In genomic region chr6:141399411-141399810, GRCm38 (mm10) we compare ENCODE assay signal across 12 mouse cellular contexts.
DNase-seq lines count a peak whose midpoint lies in the region; ATAC-seq and TF ChIP-seq lines count a peak whose summit lies in the region.
"Had no signal": no experiment of that assay in that cellular context is flagged by ENCODE, and none has a peak within 500 bp of the region (broad histone marks: within the 10 kb centered on the region; RNA-seq: fewer than 3 reads in every experiment).

No protein-coding gene starts in this region.

- peaks cover 6% of the 10 kb centered on the region; the same call in 1 of the 2 replicates for H3K4me1 ChIP-seq in forebrain, postnatal 0 days (ENCODE audit: insufficient read depth)
- peaks cover 7% of the 10 kb centered on the region for H3K4me1 ChIP-seq in forebrain, embryonic 15.5 days
- H3K4me1 ChIP-seq in lung, embryonic 14.5 days (ENCODE audit: insufficient read depth), result peaks cover under 1% of the 10 kb centered on the region; the same call in 1 of the 2 replicates
- H3K4me1 ChIP-seq in heart, embryonic 14.5 days (ENCODE audit: control insufficient read depth in 2 of 2, insufficient read depth in 2 of 2, low read length in 2 of 2), result peaks cover 2 to 17% of the 10 kb centered on the region in 2 experiments; a peak in 3 of 4 replicates
- H3K4me1 ChIP-seq: liver, embryonic 15.5 days had no signal

- TF ChIP-seq CTCF in forebrain, postnatal 0 days (IDR thresholded peaks at IDR 0.05; ENCODE audit: low read depth), result no peak
- TF ChIP-seq CTCF in lung, embryonic 14.5 days (IDR thresholded peaks at IDR 0.05; ENCODE audit: low read depth), result no peak

- WGBS in forebrain, postnatal 0 days, result 26% methylated on average over 4 of the region's 4 CpGs
- WGBS in forebrain, embryonic 15.5 days, result 51% methylated on average over 4 of the region's 4 CpGs
- 10% methylated on average over 4 of the region's 4 CpGs for WGBS in lung, embryonic 14.5 days
- WGBS in heart, embryonic 14.5 days, result 60% methylated on average over 4 of the region's 4 CpGs

- no peak overlapping the region for H3K4me2 ChIP-seq in forebrain, postnatal 0 days (ENCODE audit: low read depth)
- H3K4me2 ChIP-seq in forebrain, embryonic 15.5 days (replicated peaks), result no peak overlapping the region
- H3K4me2 ChIP-seq in lung, embryonic 14.5 days, result no peak overlapping the region
- H3K4me2 ChIP-seq in heart, embryonic 14.5 days (ENCODE audit: low read length), result peak overlapping the region; percentile 25; the same call in 1 of the 2 replicates
- H3K4me2 ChIP-seq: liver, embryonic 15.5 days had no signal

- no peaks in the 10 kb centered on the region for H3K27me3 ChIP-seq in forebrain, postnatal 0 days (ENCODE audit: insufficient read depth, low read length)
- no peaks in the 10 kb centered on the region for H3K27me3 ChIP-seq in forebrain, embryonic 15.5 days
- no peaks in the 10 kb centered on the region for H3K27me3 ChIP-seq in lung, embryonic 14.5 days (ENCODE audit: insufficient read depth, low read length)
- H3K27me3 ChIP-seq in heart, embryonic 14.5 days (ENCODE audit: control insufficient read depth, insufficient read depth, low read length), result no peaks in the 10 kb centered on the region
- H3K27me3 ChIP-seq: liver, embryonic 15.5 days had no signal

- ATAC-seq in forebrain, postnatal 0 days, result no peak
- no peak for ATAC-seq in forebrain, embryonic 15.5 days (replicated peaks)
- ATAC-seq in lung, embryonic 14.5 days (ENCODE audit: insufficient read depth), result peak; percentile 60; the same call in 1 of the 2 replicates
- no peak for ATAC-seq in heart, embryonic 14.5 days (ENCODE audit: insufficient number of reproducible peaks, insufficient read depth, low FRiP score, low read depth)

- H3K9me3 ChIP-seq in forebrain, postnatal 0 days (ENCODE audit: low read length), result no peaks in the 10 kb centered on the region
- H3K9me3 ChIP-seq in forebrain, embryonic 15.5 days, result no peaks in the 10 kb centered on the region
- H3K9me3 ChIP-seq in lung, embryonic 14.5 days (ENCODE audit: low read depth, low read length), result no peaks in the 10 kb centered on the region
- no peaks in the 10 kb centered on the region for H3K9me3 ChIP-seq in heart, embryonic 14.5 days (ENCODE audit: control insufficient read depth, low read length)
- H3K9me3 ChIP-seq: liver, embryonic 15.5 days had no signal

- no peak overlapping the region for H3K4me3 ChIP-seq in forebrain, postnatal 0 days (ENCODE audit: low read depth, low read length)
- H3K4me3 ChIP-seq in forebrain, embryonic 15.5 days, result no peak overlapping the region
- no peak overlapping the region for H3K4me3 ChIP-seq in lung, embryonic 14.5 days (ENCODE audit: low read depth, low read length)
- H3K4me3 ChIP-seq in heart, embryonic 14.5 days (ENCODE audit: control insufficient read depth in 1 of 2, insufficient read depth in 1 of 2, low read depth in 1 of 2, low read length in 2 of 2), result no peak overlapping the region
- H3K4me3 ChIP-seq: liver, embryonic 15.5 days had no signal

- no peak overlapping the region for H3K27ac ChIP-seq in forebrain, postnatal 0 days (ENCODE audit: low read depth, low read length)
- no peak overlapping the region for H3K27ac ChIP-seq in forebrain, embryonic 15.5 days (replicated peaks)
- no peak overlapping the region for H3K27ac ChIP-seq in lung, embryonic 14.5 days (ENCODE audit: low read depth)
- peak overlapping the region in 1 of 2 experiments; percentile 54; a peak in 1 of 4 replicates for H3K27ac ChIP-seq in heart, embryonic 14.5 days (replicated peaks in 1 of 2; ENCODE audit: control insufficient read depth in 1 of 2, insufficient read depth in 1 of 2, low read depth in 2 of 2, low read length in 2 of 2)
- H3K27ac ChIP-seq: liver, embryonic 15.5 days had no signal

- H3K36me3 ChIP-seq in forebrain, postnatal 0 days (ENCODE audit: insufficient read depth), result no peaks in the 10 kb centered on the region
- H3K36me3 ChIP-seq in forebrain, embryonic 15.5 days, result no peaks in the 10 kb centered on the region
- H3K36me3 ChIP-seq in lung, embryonic 14.5 days (ENCODE audit: insufficient read depth), result no peaks in the 10 kb centered on the region
- H3K36me3 ChIP-seq in heart, embryonic 14.5 days (ENCODE audit: control insufficient read depth, insufficient read depth, low read length), result no peaks in the 10 kb centered on the region
- H3K36me3 ChIP-seq: liver, embryonic 15.5 days had no signal

- H3K9ac ChIP-seq in forebrain, postnatal 0 days, result no peak overlapping the region
- no peak overlapping the region for H3K9ac ChIP-seq in forebrain, embryonic 15.5 days (replicated peaks)
- no peak overlapping the region for H3K9ac ChIP-seq in lung, embryonic 14.5 days
- no peak overlapping the region for H3K9ac ChIP-seq in heart, embryonic 14.5 days (ENCODE audit: low read length)
- H3K9ac ChIP-seq: liver, embryonic 15.5 days had no signal

- peak; percentile 45 for DNase-seq in forebrain, postnatal 0 days
- peak; percentile 67 for DNase-seq in lung, embryonic 14.5 days
- no peak for DNase-seq in lung, postnatal 4 days
- DNase-seq in kidney, postnatal 14 days, result peak; percentile 62
- DNase-seq in right cerebral cortex, postnatal 4 days, result no peak
- DNase-seq in retina, embryonic 14.5 days (ENCODE audit: low spot score), result no peak
- DNase-seq: adrenal gland, postnatal 36 days; cerebellum, adult 9-10 months; retina, postnatal 1 day had no signal

Comparison
In these comparisons a context has a peak if more than half of its experiments do, and no peak if none do; other contexts are left out.
1. DNase-seq: peak in forebrain, postnatal 0 days (single experiment), lung, embryonic 14.5 days (single experiment) and kidney, postnatal 14 days (single experiment); none in lung, postnatal 4 days (0 of 2), right cerebral cortex, postnatal 4 days (single experiment) and retina, embryonic 14.5 days (single experiment).